Mouse (Mus musculus) myocyte (in vitro differentiated cells): ENCODE results near the gene Lrrc37a.
"Not testable (repeated sequence)": the region's sequence is repeated elsewhere in the genome, so short reads cannot be mapped to it uniquely, and the experiment has no call there.

Source experiments
- CEBPB ChIP-seq: IDR thresholded peaks from 2 replicates; pipeline ENCODE4 v1.6.1; 2011; ENCODE audit warnings: mild to moderate bottlenecking, moderate library complexity; ENCODE audit not compliant: poor library complexity, insufficient read depth, severe bottlenecking
- E2F4 ChIP-seq: IDR thresholded peaks from one replicate; pipeline ENCODE4 v1.6.1; 2011; ENCODE audit warnings: mild to moderate bottlenecking, control low read depth, moderate library complexity; ENCODE audit not compliant: insufficient read depth
- MAX ChIP-seq: IDR thresholded peaks from one replicate; pipeline ENCODE4 v1.6.1; 2011; ENCODE audit warnings: low read depth, mild to moderate bottlenecking, control low read depth
- MYOD1 ChIP-seq, 3 experiments: IDR thresholded peaks; one replicate each; pipeline ENCODE4 v1.6.1; 2011; ENCODE audit warnings: control low read depth in 2 of 3, low read depth in 2 of 3, mild to moderate bottlenecking in 2 of 3, moderate library complexity in 1 of 3; ENCODE audit not compliant: insufficient read length in 2 of 3, control insufficient read depth in 1 of 3
- MYOG ChIP-seq, 3 experiments: IDR thresholded peaks; one replicate each; pipeline ENCODE4 v1.6.1; 2011; ENCODE audit warnings: control low read depth in 2 of 3, low read depth in 2 of 3, mild to moderate bottlenecking in 2 of 3; ENCODE audit not compliant: insufficient read length in 2 of 3, control insufficient read depth in 1 of 3, insufficient read depth in 1 of 3
- POLR2A ChIP-seq: IDR thresholded peaks from one replicate; pipeline ENCODE4 v1.6.1; 2011; ENCODE audit warnings: low read depth, mild to moderate bottlenecking, control low read depth, moderate library complexity; ENCODE audit not compliant: insufficient read length
- POLR2AphosphoS2 ChIP-seq: IDR thresholded peaks from one replicate; pipeline ENCODE4 v1.6.1; 2011; ENCODE audit warnings: low read depth, control low read depth; ENCODE audit not compliant: insufficient read length
- TCF12 ChIP-seq: IDR thresholded peaks from one replicate; pipeline ENCODE4 v1.6.1; 2011; ENCODE audit warnings: mild to moderate bottlenecking, control low read depth; ENCODE audit not compliant: poor library complexity, insufficient read depth, severe bottlenecking
- TCF3 ChIP-seq: IDR thresholded peaks from one replicate; pipeline ENCODE4 v1.6.1; 2011; ENCODE audit warnings: low read depth, control low read depth; ENCODE audit not compliant: insufficient read length
- USF1 ChIP-seq: IDR thresholded peaks from one replicate; pipeline ENCODE4 v1.6.1; 2011; ENCODE audit warnings: low read depth, mild to moderate bottlenecking, control low read depth, moderate library complexity

DNA sequence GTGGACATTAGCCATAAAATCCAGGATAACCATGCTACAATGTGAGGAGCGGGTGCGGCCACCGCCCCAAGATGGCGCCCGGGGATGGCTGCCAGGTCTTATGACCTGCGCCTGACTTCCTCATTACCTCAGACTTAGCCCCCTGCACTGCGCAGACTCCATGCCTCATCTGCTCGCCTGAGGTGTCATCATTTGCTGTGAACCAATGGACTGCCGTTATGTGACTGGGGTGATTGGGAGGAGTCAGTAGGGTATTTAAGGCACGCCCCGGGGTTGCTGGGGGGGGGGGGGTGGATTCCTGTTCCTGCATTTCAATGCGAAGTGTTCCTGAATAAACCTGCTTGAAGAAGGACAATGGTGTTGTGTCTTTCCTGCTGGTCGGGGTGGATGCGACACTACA lies 54.7 kb downstream of the Lrrc37a start:
- TF ChIP-seq POLR2A; USF1; CEBPB; MYOD1 (IDR thresholded peaks at IDR 0.05; ENCODE audit: control insufficient read depth in 1 of 3, insufficient read length in 2 of 3, low read depth in 2 of 3); MYOG (IDR thresholded peaks at IDR 0.05; ENCODE audit: control insufficient read depth in 1 of 3, insufficient read depth in 1 of 3, insufficient read length in 2 of 3, low read depth in 2 of 3); MAX; TCF12; E2F4; TCF3; POLR2AphosphoS2: not testable (repeated sequence)
